Mouse (Mus musculus) gastrocnemius, postnatal 36 days (tissue): ENCODE data around the gene Reg3g. TPM values are rescaled to one million over a fixed set of nuclear protein-coding genes. Genes with fewer than 3 reads are reported as not detected.
"Not testable (repeated sequence)": the region's sequence is repeated elsewhere in the genome, so short reads cannot be mapped to it uniquely, and the experiment has no call there.

ENCODE experiments used
- DNase-seq, 2 experiments: peaks; one replicate each; pipeline ENCODE4 v3.0.0; 2022
- intact Hi-C: fragments of 180-260 bp; cut with DNase I; formaldehyde crosslinking; loops from one replicate; pipeline ENCODE4 v1.15.1; 2025
- long read RNA-seq, 2 experiments: library from polyadenylated mRNA; stranded (forward); transcript quantifications; one replicate each; pipeline ENCODE4 v2.0.0; 2021
- total RNA-seq, 2 experiments: library from RNA; stranded (reverse); gene quantifications; 2 replicates each; pipeline ENCODE4 v1.2.3; 2021

Reg3g gene
- total RNA-seq = not detected
- long read RNA-seq, experiment 1 = 0 reads
- long read RNA-seq, experiment 2 = 0 reads

GRCm38 (mm10) chr6:78468772-78469171, at the start of gene Reg3g:
Gene Reg3g (minus strand): TSS chr6:78468872.
- DNase-seq = no peak

GRCm38 (mm10) chr6:78515777-78516446, 47.2 kb upstream of the Reg3g start:
- intact Hi-C loops = no loop called here

More at GRCm38 (mm10) chr6:78468772-78469171, at the start of gene Reg3g:
- intact Hi-C loops = no loop called here

GRCm38 (mm10) chr6:78512833-78513232, 44.2 kb upstream of the Reg3g start:
- intact Hi-C loops = no loop called here
- no peak for DNase-seq

More at GRCm38 (mm10) chr6:78515777-78516446, 47.2 kb upstream of the Reg3g start:
- no peak for DNase-seq

- intact Hi-C loops = no loop called here
- DNase-seq = no peak
Measured at GRCm38 (mm10) chr6:78510173-78510900, 41.7 kb upstream of the Reg3g start.

- intact Hi-C loops = no loop called here
Measured at GRCm38 (mm10) chr6:78505745-78506144, 37.1 kb upstream of the Reg3g start.

GRCm38 (mm10) chr6:78494633-78495032, 26.0 kb upstream of the Reg3g start:
- no peak for DNase-seq
- intact Hi-C loops = no loop called here

More at GRCm38 (mm10) chr6:78505745-78506144, 37.1 kb upstream of the Reg3g start:
- DNase-seq = no peak

- no peak for DNase-seq
- intact Hi-C loops = no loop called here
Measured at GRCm38 (mm10) chr6:78469287-78469686, 615 bp upstream of the Reg3g start.

GRCm38 (mm10) chr6:78463266-78463665, 5.4 kb downstream of the Reg3g start:
- intact Hi-C loops = no loop called here
- DNase-seq = no peak

GRCm38 (mm10) chr6:78462360-78462759, 6.3 kb downstream of the Reg3g start:
- intact Hi-C loops = no loop called here
- no peak for DNase-seq

- no peak for DNase-seq
- intact Hi-C loops = no loop called here
Measured at GRCm38 (mm10) chr6:78460191-78460825, 8.4 kb downstream of the Reg3g start.

- intact Hi-C loops = no loop called here
- no peak for DNase-seq
Measured at GRCm38 (mm10) chr6:78452804-78453203, 15.9 kb downstream of the Reg3g start.

- intact Hi-C loops = no loop called here
- DNase-seq = no peak
Measured at GRCm38 (mm10) chr6:78448409-78448808, 20.3 kb downstream of the Reg3g start.

- DNase-seq = no peak
- intact Hi-C loops = no loop called here
Measured at GRCm38 (mm10) chr6:78447202-78447601, 21.5 kb downstream of the Reg3g start.

- DNase-seq = no peak
- intact Hi-C loops = no loop called here
Measured at GRCm38 (mm10) chr6:78425497-78425896, 43.2 kb downstream of the Reg3g start.

- DNase-seq, intact Hi-C loops: not testable (repeated sequence)
Measured at GRCm38 (mm10) chr6:78422411-78422810, 46.3 kb downstream of the Reg3g start, which contains the start of gene Reg1. Gene Reg1 (plus strand): TSS chr6:78422711.

Other genes with a start within 250 kb of the Reg3g start
- gene Reg3b, start 98.2 kb downstream of the Reg3g start, total RNA-seq = not detected
- not detected for gene Reg3d, start 90.0 kb downstream of the Reg3g start, total RNA-seq
- not detected for gene Reg3a, start 88.2 kb downstream of the Reg3g start, total RNA-seq
- not detected for gene Reg2, start 73.2 kb downstream of the Reg3g start, total RNA-seq
- not detected for gene Reg1, start 46.2 kb downstream of the Reg3g start, total RNA-seq